In the genomic region with DNA sequence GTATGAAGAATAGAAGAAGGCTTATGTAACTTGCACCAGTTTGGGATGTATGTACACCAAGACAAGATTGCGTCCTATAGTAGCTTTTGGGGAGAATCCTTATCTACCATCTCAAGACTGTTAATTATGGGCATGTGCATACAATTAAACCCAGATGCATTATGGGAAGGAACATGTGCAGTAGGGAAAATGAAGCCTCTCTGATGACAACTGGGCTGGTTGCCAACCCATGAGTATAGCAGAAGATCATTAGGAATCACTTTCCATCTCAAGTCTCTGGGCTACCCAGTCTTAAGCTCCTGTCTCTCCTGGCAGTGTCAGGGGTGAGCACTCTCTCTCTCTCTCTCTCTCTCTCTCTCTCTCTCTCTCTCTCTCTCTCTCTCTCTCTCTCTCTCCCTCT, we compare ENCODE assay signal across 25 mouse cellular contexts.
DNase-seq lines count a peak whose midpoint lies in the region; ATAC-seq and TF ChIP-seq lines count a peak whose summit lies in the region.
"Had no signal": no experiment of that assay in that cellular context is flagged by ENCODE, and none has a peak within 500 bp of the region (broad histone marks: within the 10 kb centered on the region; RNA-seq: fewer than 3 reads in every experiment).

No protein-coding gene starts in this region.

- H3K36me3 ChIP-seq in forebrain, embryonic 14.5 days (ENCODE audit: control insufficient read depth, insufficient read depth, low read length), result no peaks in the 10 kb centered on the region
- no peaks in the 10 kb centered on the region for H3K36me3 ChIP-seq in forebrain, embryonic 10.5 days (replicated peaks)
- no peaks in the 10 kb centered on the region for H3K36me3 ChIP-seq in limb, embryonic 14.5 days (ENCODE audit: control insufficient read depth, insufficient read depth, low read length)
- H3K36me3 ChIP-seq in limb, embryonic 10.5 days, result no peaks in the 10 kb centered on the region
- H3K36me3 ChIP-seq: embryonic facial prominence, embryonic 13.5 days; heart, embryonic 10.5 days; heart, embryonic 13.5 days; hindbrain, embryonic 15.5 days; intestine, embryonic 15.5 days had no signal

- 86% methylated on average over 1 of the region's 1 CpGs for WGBS in forebrain, embryonic 14.5 days
- WGBS in forebrain, embryonic 10.5 days, result 94% methylated on average over 1 of the region's 1 CpGs
- WGBS in limb, embryonic 14.5 days, result 90% methylated on average over 1 of the region's 1 CpGs
- WGBS in limb, embryonic 10.5 days, result 96% methylated on average over 1 of the region's 1 CpGs

- H3K27ac ChIP-seq in forebrain, embryonic 14.5 days (ENCODE audit: low read depth, low read length), result no peak overlapping the region
- no peak overlapping the region for H3K27ac ChIP-seq in forebrain, embryonic 10.5 days
- H3K27ac ChIP-seq in limb, embryonic 14.5 days (replicated peaks; ENCODE audit: low read depth, low read length), result no peak overlapping the region
- no peak overlapping the region for H3K27ac ChIP-seq in limb, embryonic 10.5 days
- H3K27ac ChIP-seq: embryonic facial prominence, embryonic 13.5 days; forebrain, embryonic 13.5 days; heart, adult 2 months; heart, embryonic 10.5 days; heart, embryonic 13.5 days; hindbrain, embryonic 15.5 days; intestine, embryonic 15.5 days had no signal

- no peak overlapping the region for H3K9ac ChIP-seq in forebrain, embryonic 14.5 days (ENCODE audit: low read length)
- no peak overlapping the region for H3K9ac ChIP-seq in limb, embryonic 14.5 days (ENCODE audit: low read depth, low read length, severe bottlenecking)
- H3K9ac ChIP-seq: embryonic facial prominence, embryonic 13.5 days; forebrain, embryonic 13.5 days; heart, embryonic 13.5 days; hindbrain, embryonic 15.5 days; intestine, embryonic 15.5 days had no signal

- H3K4me3 ChIP-seq in forebrain, embryonic 14.5 days (ENCODE audit: low read depth, low read length), result no peak overlapping the region
- no peak overlapping the region for H3K4me3 ChIP-seq in forebrain, embryonic 10.5 days
- no peak overlapping the region for H3K4me3 ChIP-seq in limb, embryonic 14.5 days (replicated peaks; ENCODE audit: low read length)
- H3K4me3 ChIP-seq in limb, embryonic 10.5 days, result no peak overlapping the region
- H3K4me3 ChIP-seq: embryonic facial prominence, embryonic 13.5 days; forebrain, embryonic 13.5 days; heart, adult 2 months; heart, embryonic 10.5 days; heart, embryonic 13.5 days; hindbrain, embryonic 15.5 days; intestine, embryonic 15.5 days had no signal

- no peak for TF ChIP-seq POLR2A in limb, embryonic 14.5 days (IDR thresholded peaks at IDR 0.05; ENCODE audit: borderline replicate concordance, extremely low read depth, insufficient read depth, insufficient read length)
- TF ChIP-seq POLR2A in brain, embryonic 14.5 days (IDR thresholded peaks at IDR 0.05; ENCODE audit: borderline replicate concordance, extremely low read depth, insufficient read depth, insufficient read length, poor library complexity, severe bottlenecking), result no peak

- peak; percentile 56 for DNase-seq in forebrain, embryonic 14.5 days (ENCODE audit: low spot score)
- no peak for DNase-seq in forebrain, embryonic 10.5 days (ENCODE audit: extremely low spot score, low spot score)
- DNase-seq in limb, embryonic 14.5 days (ENCODE audit: low spot score), result peak; percentile 7
- no peak for DNase-seq in limb, embryonic 10.5 days (ENCODE audit: low spot score)
- DNase-seq in brain, embryonic 14.5 days (ENCODE audit: low read depth), result peak; percentile 66
- peak; percentile 1 for DNase-seq in induced T-regulatory cell, adult 2 months (ENCODE audit: low read depth)
- no peak for DNase-seq in cerebellum, adult 9-10 months
- DNase-seq: adrenal gland, adult 2 months; adrenal gland, postnatal 14 days; B cell, adult 2 months; cerebellum, adult 11-12 months; cerebellum, adult 8-10 months; cerebellum, postnatal 14 days; gastrocnemius, postnatal 10 days; gastrocnemius, postnatal 36 days; heart, adult 2 months; heart, postnatal 14 days; heart, postnatal 4 days; kidney, adult 11 months had no signal

- H3K27me3 ChIP-seq in forebrain, embryonic 14.5 days (replicated peaks; ENCODE audit: control insufficient read depth, insufficient read depth, low read length), result no peaks in the 10 kb centered on the region
- no peaks in the 10 kb centered on the region for H3K27me3 ChIP-seq in forebrain, embryonic 10.5 days (ENCODE audit: poor library complexity, severe bottlenecking)
- H3K27me3 ChIP-seq in limb, embryonic 14.5 days (ENCODE audit: control insufficient read depth, insufficient read depth, low read length), result no peaks in the 10 kb centered on the region
- H3K27me3 ChIP-seq in limb, embryonic 10.5 days (ENCODE audit: low read depth, poor library complexity, severe bottlenecking), result no peaks in the 10 kb centered on the region
- H3K27me3 ChIP-seq: embryonic facial prominence, embryonic 13.5 days; forebrain, embryonic 13.5 days; hindbrain, embryonic 15.5 days; intestine, embryonic 15.5 days had no signal

- no peak for ATAC-seq in forebrain, embryonic 14.5 days
- no peak for ATAC-seq in limb, embryonic 14.5 days (ENCODE audit: low FRiP score, low read depth)
- ATAC-seq: forebrain, embryonic 13.5 days; intestine, embryonic 15.5 days had no signal

- no peaks in the 10 kb centered on the region for H3K9me3 ChIP-seq in forebrain, embryonic 14.5 days (replicated peaks; ENCODE audit: control insufficient read depth, low read length)
- no peaks in the 10 kb centered on the region for H3K9me3 ChIP-seq in forebrain, embryonic 10.5 days
- 0 out of 2 replicates have a peak, but pooled peaks cover 3% of the 10 kb centered on the region for H3K9me3 ChIP-seq in limb, embryonic 14.5 days (ENCODE audit: control insufficient read depth, low read length)
- no peaks in the 10 kb centered on the region for H3K9me3 ChIP-seq in limb, embryonic 10.5 days (replicated peaks)
- H3K9me3 ChIP-seq: forebrain, embryonic 13.5 days; heart, embryonic 10.5 days; heart, embryonic 13.5 days; hindbrain, embryonic 15.5 days; intestine, embryonic 15.5 days had no signal

- H3K4me2 ChIP-seq in forebrain, embryonic 14.5 days (ENCODE audit: low read length), result no peak overlapping the region
- H3K4me2 ChIP-seq in limb, embryonic 14.5 days (replicated peaks; ENCODE audit: low read depth, low read length, severe bottlenecking), result no peak overlapping the region
- H3K4me2 ChIP-seq: embryonic facial prominence, embryonic 13.5 days; forebrain, embryonic 13.5 days; heart, embryonic 13.5 days; hindbrain, embryonic 15.5 days; intestine, embryonic 15.5 days had no signal

- no peak for TF ChIP-seq CTCF in brain, embryonic 14.5 days (IDR thresholded peaks at IDR 0.05; ENCODE audit: borderline replicate concordance, extremely low read depth, insufficient read depth, insufficient read length)

- no peaks in the 10 kb centered on the region for H3K4me1 ChIP-seq in forebrain, embryonic 14.5 days (ENCODE audit: control insufficient read depth, insufficient read depth, low read length)
- H3K4me1 ChIP-seq in forebrain, embryonic 10.5 days, result peaks cover 11% of the 10 kb centered on the region
- H3K4me1 ChIP-seq in limb, embryonic 14.5 days (ENCODE audit: control insufficient read depth, insufficient read depth, low read length), result no peaks in the 10 kb centered on the region
- H3K4me1 ChIP-seq in limb, embryonic 10.5 days, result peaks cover 3% of the 10 kb centered on the region; the same call in 1 of the 2 replicates
- H3K4me1 ChIP-seq: embryonic facial prominence, embryonic 13.5 days; forebrain, embryonic 13.5 days; heart, embryonic 13.5 days; hindbrain, embryonic 15.5 days; intestine, embryonic 15.5 days had no signal

Comparison
In these comparisons a context has a peak if more than half of its experiments do, and no peak if none do; other contexts are left out.
1. DNase-seq: peak in forebrain, embryonic 14.5 days (single experiment), limb, embryonic 14.5 days (single experiment), brain, embryonic 14.5 days (single experiment) and induced T-regulatory cell, adult 2 months (single experiment); none in forebrain, embryonic 10.5 days (single experiment), limb, embryonic 10.5 days (single experiment) and cerebellum, adult 9-10 months (single experiment).